Mouse (Mus musculus) kidney, adult 11 months (tissue): Measurements from ENCODE around the gene Iba57.

ENCODE experiments used
- DNase-seq: peaks from one replicate; pipeline ENCODE4 v3.0.0; 2022

Iba57 gene

DNA sequence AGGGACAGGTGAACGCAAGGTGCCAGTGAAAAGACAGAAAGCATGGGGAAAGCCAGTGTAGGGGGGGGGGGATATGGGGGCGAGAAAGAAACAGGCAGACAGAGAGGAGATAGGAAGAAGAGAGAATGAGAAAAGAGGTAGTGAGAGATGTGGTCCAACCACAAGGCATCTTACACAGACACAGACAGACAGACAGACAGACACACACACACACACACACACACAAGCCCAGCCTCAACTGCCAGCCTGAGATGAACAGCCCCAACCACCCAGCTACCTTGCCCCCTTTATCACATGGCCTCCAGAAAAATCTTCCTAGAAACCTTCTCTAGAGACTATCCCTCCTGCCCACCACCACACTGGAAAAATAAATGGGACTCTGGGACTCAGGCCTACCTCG is 31.5 kb downstream of the Iba57 start:
- DNase-seq = no peak

DNA sequence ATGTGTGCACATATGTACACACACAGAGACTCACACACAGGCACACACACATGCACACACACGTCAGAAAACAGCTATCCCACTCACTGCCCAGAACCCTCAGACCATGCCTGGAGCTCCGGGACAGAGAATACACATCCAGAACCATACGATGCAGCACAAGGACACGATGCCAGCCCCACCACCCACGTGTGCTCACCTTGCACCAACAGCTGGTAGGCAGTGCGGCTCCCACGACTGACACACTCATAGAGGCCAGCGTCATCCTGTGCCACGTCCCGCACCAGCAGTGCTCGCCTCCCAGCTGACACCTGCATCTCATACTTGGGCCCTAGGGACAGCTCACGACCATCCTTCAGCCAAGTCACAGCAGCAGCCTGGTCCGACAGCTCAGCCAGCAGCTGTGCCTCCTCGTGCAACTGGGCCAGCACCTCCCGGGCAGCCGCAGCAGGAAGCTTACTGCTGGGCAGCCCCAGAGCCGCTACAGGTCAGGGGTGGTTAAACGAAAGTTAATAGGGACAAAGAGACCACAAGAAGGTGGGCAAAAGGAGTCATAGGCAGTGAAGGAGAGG is 32.1 kb downstream of the Iba57 start:
- no peak for DNase-seq

DNA sequence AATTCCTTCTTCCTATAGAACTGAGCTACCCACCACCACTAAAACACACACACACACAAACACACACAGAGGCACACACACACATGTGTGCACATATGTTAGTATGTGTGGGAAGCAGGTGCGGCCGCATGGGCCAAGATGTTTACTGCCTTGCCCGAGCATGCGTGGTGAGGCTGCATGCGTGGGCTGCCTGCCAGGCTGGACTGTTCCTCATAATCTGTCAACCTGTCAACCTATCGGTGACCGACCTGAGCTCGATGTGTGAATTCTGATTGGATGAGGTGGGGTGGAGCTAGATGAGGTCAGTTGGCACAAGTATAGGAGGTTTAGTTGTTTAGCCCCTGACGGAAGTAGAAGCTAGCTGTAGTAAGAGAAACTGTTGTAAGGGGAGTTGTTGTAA is 32.8 kb downstream of the Iba57 start:
- no peak for DNase-seq

GRCm38 (mm10) chr11:59105945-59106344 is 57.6 kb downstream of the Iba57 start:
- DNase-seq = no peak
